9 mouse cellular contexts compared by ENCODE assay signal in the genomic region with DNA sequence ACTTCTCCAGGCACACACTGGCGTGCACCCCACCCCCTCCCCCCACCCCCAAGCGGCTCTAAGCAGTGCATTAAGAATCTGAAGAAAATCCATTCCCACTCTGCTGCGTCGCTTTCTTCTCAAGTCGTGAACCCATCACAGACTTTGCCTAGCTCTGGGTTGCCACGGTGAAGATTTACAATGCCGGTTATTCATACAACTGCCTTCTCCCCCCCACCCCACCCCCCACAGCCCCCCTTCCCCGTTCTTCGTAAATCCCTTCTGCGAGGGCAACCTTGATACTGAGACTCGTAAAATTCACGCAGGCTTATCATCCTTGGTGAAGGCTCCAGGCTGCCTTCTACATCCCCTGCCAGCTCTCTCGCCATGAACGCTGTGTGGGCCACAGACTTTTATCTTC.
DNase-seq lines count a peak whose midpoint lies in the region; ATAC-seq lines count a peak whose summit lies in the region.
"Had no signal": no experiment of that assay in that cellular context is flagged by ENCODE, and none has a peak within 500 bp of the region (broad histone marks: within the 10 kb centered on the region; RNA-seq: fewer than 3 reads in every experiment).

No protein-coding gene starts in this region.

- H3K27ac ChIP-seq in hindbrain, embryonic 13.5 days, result peak overlapping the region; percentile 83
- H3K27ac ChIP-seq in midbrain, embryonic 14.5 days (replicated peaks; ENCODE audit: low read depth, low read length), result peak overlapping the region; percentile 88

- peak; percentile 68 for ATAC-seq in hindbrain, embryonic 13.5 days (ENCODE audit: low FRiP score)
- ATAC-seq in midbrain, embryonic 14.5 days (ENCODE audit: low FRiP score, low TSS enrichment), result peak; percentile 90
- no peak for ATAC-seq in megakaryocyte, adult 5-6 weeks (ENCODE audit: poor library complexity, severe bottlenecking)

- H3K36me3 ChIP-seq in hindbrain, embryonic 13.5 days, result no peaks in the 10 kb centered on the region
- H3K36me3 ChIP-seq in midbrain, embryonic 14.5 days (ENCODE audit: control insufficient read depth, insufficient read depth, low read length), result no peaks in the 10 kb centered on the region

- DNase-seq in adrenal gland, postnatal 36 days, result peak; percentile 18 to 19
- no peak for DNase-seq in adrenal gland, adult (ENCODE audit: inconsistent age in 2 of 2, low spot score in 1 of 2)
- peak; percentile 76 for DNase-seq in embryo, embryonic 10.5 days (ENCODE audit: low spot score)
- peak; percentile 85 for DNase-seq in midbrain, embryonic 14.5 days
- no peak for DNase-seq in natural killer cell, adult 2 months (ENCODE audit: low spot score in 2 of 2)
- DNase-seq in layer of hippocampus, postnatal 14 days (ENCODE audit: low spot score in 2 of 2), result no peak
- DNase-seq: gastrocnemius, postnatal 25 days had no signal

- peaks cover 27% of the 10 kb centered on the region for H3K4me1 ChIP-seq in hindbrain, embryonic 13.5 days (replicated peaks)
- H3K4me1 ChIP-seq in midbrain, embryonic 14.5 days (ENCODE audit: control insufficient read depth, insufficient read depth, low read length), result peaks cover 14% of the 10 kb centered on the region

- peak overlapping the region; percentile 43; the same call in 1 of the 2 replicates for H3K9ac ChIP-seq in hindbrain, embryonic 13.5 days
- H3K9ac ChIP-seq in midbrain, embryonic 14.5 days (replicated peaks; ENCODE audit: low read length), result peak overlapping the region; percentile 21; the same call in 1 of the 2 replicates

- peak overlapping the region; percentile 47 for H3K4me2 ChIP-seq in hindbrain, embryonic 13.5 days
- peak overlapping the region; percentile 48 for H3K4me2 ChIP-seq in midbrain, embryonic 14.5 days (ENCODE audit: low read length)

- 5% methylated on average over 14 of the region's 14 CpGs for WGBS in hindbrain, embryonic 13.5 days
- 4% methylated on average over 14 of the region's 14 CpGs for WGBS in midbrain, embryonic 14.5 days

- peak overlapping the region; percentile 11 for H3K4me3 ChIP-seq in hindbrain, embryonic 13.5 days
- peak overlapping the region; percentile 4; the same call in 1 of the 2 replicates for H3K4me3 ChIP-seq in midbrain, embryonic 14.5 days (replicated peaks; ENCODE audit: low read depth, low read length)

- H3K27me3 ChIP-seq in hindbrain, embryonic 13.5 days, result no peaks in the 10 kb centered on the region
- no peaks in the 10 kb centered on the region for H3K27me3 ChIP-seq in midbrain, embryonic 14.5 days (ENCODE audit: control insufficient read depth, insufficient read depth, low read length)

- H3K9me3 ChIP-seq in hindbrain, embryonic 13.5 days, result no peaks in the 10 kb centered on the region
- H3K9me3 ChIP-seq in midbrain, embryonic 14.5 days (ENCODE audit: control insufficient read depth, low read length), result no peaks in the 10 kb centered on the region

Comparison
In these comparisons a context has a peak if more than half of its experiments do, and no peak if none do; other contexts are left out.
1. DNase-seq: peak in adrenal gland, postnatal 36 days (2 of 2), embryo, embryonic 10.5 days (single experiment) and midbrain, embryonic 14.5 days (single experiment); none in adrenal gland, adult (0 of 2), natural killer cell, adult 2 months (0 of 2) and layer of hippocampus, postnatal 14 days (0 of 2).